Mouse (Mus musculus) cerebellum, adult 9-11 months (tissue): Measurements from ENCODE around the gene Asap2.

Experiments
- DNase-seq: peaks from one replicate; pipeline ENCODE4 v3.0.0; 2022

Gene Asap2

DNA sequence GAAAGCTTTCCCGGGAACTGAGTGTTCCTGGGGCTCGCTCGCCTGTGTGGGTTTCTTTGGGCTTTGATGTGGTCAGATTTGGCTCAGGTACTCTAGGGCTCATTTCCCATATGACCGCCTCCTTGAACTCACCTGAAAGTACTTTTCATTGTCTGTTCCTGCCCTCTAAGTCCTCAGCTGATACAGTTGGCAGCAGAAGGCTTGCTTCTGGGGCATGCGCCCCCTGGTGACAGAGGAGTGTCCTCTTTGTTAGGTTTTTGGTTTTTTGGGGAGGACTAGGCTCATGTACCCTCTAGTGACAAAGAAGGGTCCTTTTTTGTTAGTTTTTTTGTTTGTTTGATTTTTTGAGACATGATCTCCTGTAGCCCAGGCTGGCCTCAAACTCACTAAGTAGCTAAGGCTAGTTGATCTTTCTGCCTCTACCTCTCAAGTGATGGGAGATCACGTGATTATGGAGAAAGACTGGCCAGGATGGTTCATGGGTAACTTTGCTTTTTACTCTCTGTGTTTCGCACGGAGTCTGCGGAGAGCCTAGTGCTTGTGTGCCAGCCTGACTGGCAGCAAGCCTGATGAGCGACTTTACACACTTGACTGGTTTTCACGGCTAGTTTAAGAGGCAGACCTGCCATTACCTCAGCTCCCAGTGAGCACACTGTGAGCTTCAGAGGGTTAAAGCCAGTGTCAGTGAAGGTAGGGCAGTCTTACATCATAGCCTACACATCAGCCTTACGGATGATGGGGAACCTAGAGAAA lies 328.1 kb downstream of the Asap2 start:
- DNase-seq, result peak; percentile 68
